Mouse (Mus musculus) adrenal gland, postnatal 10 days (tissue): ENCODE measurements around the gene Pex16. TPM values are rescaled to one million over a fixed set of nuclear protein-coding genes. Genes with fewer than 3 reads are reported as not detected.
A peak's percentile ranks its signal among the peaks of the same experiment; 100 is the strongest.
"Not testable (repeated sequence)": the region's sequence is repeated elsewhere in the genome, so short reads cannot be mapped to it uniquely, and the experiment has no call there.

Source experiments
- DNase-seq: peaks from one replicate; pipeline ENCODE4 v3.0.0; 2021; ENCODE audit warnings: mixed read lengths
- total RNA-seq, 2 experiments: library from RNA; stranded (reverse); gene quantifications; 2 replicates each; pipeline ENCODE4 v1.2.3; 2021

Pex16 gene
- total RNA-seq, 2 experiments from 2014 or later = 115 to 130 TPM

GRCm38 (mm10) chr2:92388891-92389641, 14.6 kb downstream of the Pex16 start:
- peak; percentile 86 for DNase-seq

- DNase-seq = no peak
Observed at GRCm38 (mm10) chr2:92389645-92390044, 15.2 kb downstream of the Pex16 start.

GRCm38 (mm10) chr2:92390206-92390930, 15.9 kb downstream of the Pex16 start:
- DNase-seq = no peak

GRCm38 (mm10) chr2:92391116-92391515, 16.6 kb downstream of the Pex16 start:
- DNase-seq = no peak

- no peak for DNase-seq
Observed at GRCm38 (mm10) chr2:92391703-92392317, 17.3 kb downstream of the Pex16 start.

GRCm38 (mm10) chr2:92392318-92393264, 18.1 kb downstream of the Pex16 start:
- DNase-seq = peak; percentile 43

- DNase-seq = no peak
Observed at GRCm38 (mm10) chr2:92395535-92395934, 21.1 kb downstream of the Pex16 start.

GRCm38 (mm10) chr2:92397436-92397835, 23.0 kb downstream of the Pex16 start:
- no peak for DNase-seq

- not testable (repeated sequence) for DNase-seq
Observed at GRCm38 (mm10) chr2:92399877-92400276, 25.4 kb downstream of the Pex16 start.

GRCm38 (mm10) chr2:92400682-92401081, 26.2 kb downstream of the Pex16 start:
- DNase-seq = no peak

GRCm38 (mm10) chr2:92401091-92401561, 26.6 kb downstream of the Pex16 start, which contains the start of gene Mapk8ip1:
TSS of gene Mapk8ip1 (minus strand) at chr2:92401263.
- peak; percentile 50 for DNase-seq

GRCm38 (mm10) chr2:92402591-92403326, 28.3 kb downstream of the Pex16 start:
- DNase-seq = no peak

GRCm38 (mm10) chr2:92403776-92404319, 29.4 kb downstream of the Pex16 start:
- no peak for DNase-seq

- DNase-seq = no peak
Observed at GRCm38 (mm10) chr2:92404737-92405136, 30.3 kb downstream of the Pex16 start.

GRCm38 (mm10) chr2:92405687-92406086, 31.2 kb downstream of the Pex16 start:
- DNase-seq = no peak

GRCm38 (mm10) chr2:92408309-92409045, 34.0 kb downstream of the Pex16 start:
- peak; percentile 41 for DNase-seq

- peak; percentile 51 for DNase-seq
Observed at GRCm38 (mm10) chr2:92411705-92412104, 37.2 kb downstream of the Pex16 start.

- DNase-seq = peak; percentile 53
Observed at GRCm38 (mm10) chr2:92421723-92422387, 47.4 kb downstream of the Pex16 start.

GRCm38 (mm10) chr2:92422388-92423135, 48.1 kb downstream of the Pex16 start:
- no peak for DNase-seq
